Mouse (Mus musculus) thymus, postnatal 36 days (tissue): ENCODE results near the gene Prg2.

Experiments used
- DNase-seq, 2 experiments: peaks; one replicate each; pipeline ENCODE4 v3.0.0; 2022; ENCODE audit warnings: mixed read lengths in 2 of 2

The Prg2 gene

GRCm38 (mm10) chr2:85033121-85033520, 52.9 kb downstream of the Prg2 start:
- no peak for DNase-seq
